Mouse (Mus musculus): Measurements from ENCODE around the gene Gas6. TPM values are rescaled to one million over a fixed set of nuclear protein-coding genes. Genes with fewer than 3 reads are reported as not detected.
A peak's percentile ranks its signal among the peaks of the same experiment; 100 is the strongest.

The Gas6 gene
- polyA plus RNA-seq, 1 experiment: 106 TPM

DNA sequence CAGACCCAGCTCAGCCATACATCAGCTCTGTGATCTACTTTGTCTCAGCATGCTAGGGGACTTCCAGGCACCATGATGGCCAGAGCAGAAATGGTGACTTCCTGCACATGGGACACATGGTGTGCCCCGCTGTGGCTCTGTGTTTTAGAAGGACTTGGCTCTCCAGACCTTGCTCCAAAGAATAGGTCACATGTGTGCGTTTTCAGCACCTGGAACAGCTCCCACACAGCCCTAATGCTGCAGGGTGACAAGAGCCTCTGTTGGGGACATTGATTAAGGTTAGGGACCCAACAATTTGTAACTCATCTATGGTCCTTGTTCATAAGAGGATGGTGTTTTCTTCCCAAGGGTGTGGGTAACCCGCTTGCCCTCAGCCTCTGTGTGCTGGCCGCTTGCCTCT is 46.1 kb downstream of the Gas6 start:
- no peak overlapping the region for H3K4me3 ChIP-seq (ENCODE audit: insufficient read depth, low read length)
- no peaks in the 10 kb centered on the region for H3K4me1 ChIP-seq (ENCODE audit: control insufficient read depth, insufficient read depth, low read length)
- H3K27ac ChIP-seq (ENCODE audit: insufficient read depth, low read length): no peak overlapping the region
- TF ChIP-seq POLR2A (IDR thresholded peaks at IDR 0.05; ENCODE audit: extremely low read depth, insufficient read depth, low read length) (no peak), CTCF (IDR thresholded peaks at IDR 0.05; ENCODE audit: extremely low read depth, insufficient read depth, low read length) (no peak)

DNA sequence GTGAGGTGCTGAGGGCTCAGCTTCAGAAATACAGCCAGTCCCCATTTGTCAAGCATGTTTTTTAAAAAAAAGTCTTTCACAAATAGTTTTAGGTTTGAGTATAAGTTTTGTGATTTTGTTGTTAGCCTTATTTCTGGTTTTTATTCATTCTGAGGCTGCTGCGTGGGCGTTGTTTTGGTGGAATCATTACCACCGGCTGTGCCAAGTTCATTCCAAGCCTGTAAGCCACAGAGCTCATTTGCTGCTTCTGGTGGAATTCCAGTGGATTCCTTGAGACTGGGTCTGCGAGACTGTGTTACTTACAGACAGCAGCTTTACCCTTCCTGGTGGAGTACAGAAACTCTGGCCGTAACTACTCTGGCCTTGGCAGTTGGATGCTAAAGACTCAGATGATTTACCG is 47.8 kb downstream of the Gas6 start:
- TF ChIP-seq POLR2A (IDR thresholded peaks at IDR 0.05; ENCODE audit: extremely low read depth, insufficient read depth, low read length): no peak
- Histone ChIP-seq H3K4me3 (ENCODE audit: insufficient read depth, low read length) (no peak overlapping the region), H3K4me1 (ENCODE audit: control insufficient read depth, insufficient read depth, low read length) (no peaks in the 10 kb centered on the region), H3K27ac (ENCODE audit: insufficient read depth, low read length) (no peak overlapping the region)

DNA sequence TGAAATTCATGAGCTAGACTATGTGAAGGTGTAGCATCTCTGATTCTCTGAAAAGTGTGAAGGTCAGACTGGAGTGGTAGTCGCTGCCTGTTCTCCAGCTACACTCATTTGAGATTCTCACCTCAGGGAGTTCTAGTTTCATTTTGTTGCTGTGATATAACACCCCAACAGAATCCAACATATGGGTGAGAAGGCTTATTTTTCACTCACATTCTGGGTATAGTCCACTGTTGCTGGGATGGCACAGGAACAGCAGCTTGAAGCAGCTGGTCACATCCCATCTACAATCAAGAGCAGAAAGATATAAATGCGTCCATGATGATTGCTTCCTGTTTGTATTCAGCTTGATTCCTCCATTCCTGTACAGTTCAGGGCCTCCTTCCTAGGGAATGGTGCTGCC is 52.1 kb downstream of the Gas6 start:
- H3K4me1 ChIP-seq (ENCODE audit: control insufficient read depth, insufficient read depth, low read length): no peaks in the 10 kb centered on the region
- TF ChIP-seq CTCF (IDR thresholded peaks at IDR 0.05; ENCODE audit: extremely low read depth, insufficient read depth, low read length) (no peak), POLR2A (IDR thresholded peaks at IDR 0.05; ENCODE audit: extremely low read depth, insufficient read depth, low read length) (no peak)
- H3K27ac ChIP-seq (ENCODE audit: insufficient read depth, low read length): no peak overlapping the region
- no peak overlapping the region for H3K4me3 ChIP-seq (ENCODE audit: insufficient read depth, low read length)

DNA sequence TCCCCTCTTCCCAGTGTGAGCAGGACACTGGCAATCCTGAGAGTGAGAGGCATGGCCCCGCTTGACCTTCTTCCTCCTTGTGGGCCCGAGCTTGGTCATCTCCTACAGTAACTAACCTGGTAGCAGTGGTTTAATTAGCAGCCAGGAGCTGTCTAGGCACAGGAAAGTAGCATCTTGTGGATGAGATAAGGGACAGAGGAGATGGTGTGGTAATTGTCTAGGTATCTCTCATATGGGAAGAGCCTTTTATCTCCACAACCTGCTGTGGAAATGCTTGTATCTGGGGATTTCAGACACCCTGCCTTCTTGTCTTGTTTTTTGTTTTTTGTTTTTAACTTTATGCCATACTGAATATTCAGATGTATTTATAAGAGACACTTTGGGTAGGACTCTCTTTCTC is 56.8 kb downstream of the Gas6 start:
- H3K27ac ChIP-seq (ENCODE audit: insufficient read depth, low read length): no peak overlapping the region
- no peaks in the 10 kb centered on the region for H3K4me1 ChIP-seq (ENCODE audit: control insufficient read depth, insufficient read depth, low read length)
- no peak for TF ChIP-seq CTCF (IDR thresholded peaks at IDR 0.05; ENCODE audit: extremely low read depth, insufficient read depth, low read length)
- TF ChIP-seq POLR2A (IDR thresholded peaks at IDR 0.05; ENCODE audit: extremely low read depth, insufficient read depth, low read length): no peak
- H3K4me3 ChIP-seq (ENCODE audit: insufficient read depth, low read length): no peak overlapping the region

- no peaks in the 10 kb centered on the region for H3K4me1 ChIP-seq (ENCODE audit: control insufficient read depth, insufficient read depth, low read length)
Measured at GRCm38 (mm10) chr8:13436052-13436451, 58.2 kb downstream of the Gas6 start.

DNA sequence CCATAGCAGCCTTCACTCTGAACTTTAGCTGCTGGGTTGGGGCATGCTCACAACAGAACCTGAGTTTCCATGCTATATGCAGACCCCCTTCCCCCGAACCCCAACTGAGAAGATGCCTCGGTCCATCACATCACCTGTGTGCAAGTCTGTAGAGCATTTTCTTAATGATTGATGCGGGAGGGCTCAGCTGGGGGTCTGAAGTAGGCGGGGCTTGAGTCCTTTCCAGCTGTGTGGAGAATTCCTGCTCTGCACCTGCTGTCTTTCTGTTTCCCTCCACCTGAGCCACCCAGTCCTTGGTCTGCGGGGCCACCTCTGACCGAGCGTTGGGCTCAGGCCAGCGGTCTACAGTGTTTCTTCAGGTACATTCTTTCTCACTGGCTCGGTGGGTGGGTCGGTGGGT is 59.4 kb downstream of the Gas6 start, which contains the start of gene Tmem255b:
Gene Tmem255b, plus strand, starts transcription at position 301 of the 400 bp plus-strand sequence.
- Histone ChIP-seq H3K4me3 (ENCODE audit: insufficient read depth, low read length) (peak within 1 kb of the TSS; percentile 12; the same call in 1 of the 2 replicates), H3K4me1 (ENCODE audit: control insufficient read depth, insufficient read depth, low read length) (peaks cover 2% of the 10 kb centered on the region; the same call in 1 of the 2 replicates)

More at GRCm38 (mm10) chr8:13436052-13436451, 58.2 kb downstream of the Gas6 start:
- Histone ChIP-seq H3K27ac (ENCODE audit: insufficient read depth, low read length) (no peak overlapping the region), H3K4me3 (ENCODE audit: insufficient read depth, low read length) (no peak overlapping the region; the same call in 1 of the 2 replicates)
- TF ChIP-seq POLR2A (IDR thresholded peaks at IDR 0.05; ENCODE audit: extremely low read depth, insufficient read depth, low read length) (no peak), CTCF (IDR thresholded peaks at IDR 0.05; ENCODE audit: extremely low read depth, insufficient read depth, low read length) (no peak)

GRCm38 (mm10) chr8:13433130-13433529 is 61.2 kb downstream of the Gas6 start:
- Histone ChIP-seq H3K27ac (ENCODE audit: insufficient read depth, low read length) (no peak overlapping the region), H3K4me1 (ENCODE audit: control insufficient read depth, insufficient read depth, low read length) (peaks cover 2% of the 10 kb centered on the region; the same call in 1 of the 2 replicates), H3K4me3 (ENCODE audit: insufficient read depth, low read length) (no peak overlapping the region)
- TF ChIP-seq CTCF (IDR thresholded peaks at IDR 0.05; ENCODE audit: extremely low read depth, insufficient read depth, low read length): no peak
- TF ChIP-seq POLR2A (IDR thresholded peaks at IDR 0.05; ENCODE audit: extremely low read depth, insufficient read depth, low read length): no peak

More for the DNA sequence above, 59.4 kb downstream of the Gas6 start, which contains the start of gene Tmem255b:
- TF ChIP-seq POLR2A (IDR thresholded peaks at IDR 0.05; ENCODE audit: extremely low read depth, insufficient read depth, low read length) (no peak), CTCF (IDR thresholded peaks at IDR 0.05; ENCODE audit: extremely low read depth, insufficient read depth, low read length) (no peak)
- H3K27ac ChIP-seq (ENCODE audit: insufficient read depth, low read length): no peak within 1 kb of the TSS

- no peak overlapping the region for H3K27ac ChIP-seq (ENCODE audit: insufficient read depth, low read length)
- TF ChIP-seq CTCF (IDR thresholded peaks at IDR 0.05; ENCODE audit: extremely low read depth, insufficient read depth, low read length) (no peak), POLR2A (IDR thresholded peaks at IDR 0.05; ENCODE audit: extremely low read depth, insufficient read depth, low read length) (no peak)
- no peak overlapping the region for H3K4me3 ChIP-seq (ENCODE audit: insufficient read depth, low read length)
- peaks cover 2% of the 10 kb centered on the region; the same call in 1 of the 2 replicates for H3K4me1 ChIP-seq (ENCODE audit: control insufficient read depth, insufficient read depth, low read length)
Measured at GRCm38 (mm10) chr8:13430866-13431265, 63.4 kb downstream of the Gas6 start.

- Histone ChIP-seq H3K4me1 (ENCODE audit: control insufficient read depth, insufficient read depth, low read length) (peaks cover 2% of the 10 kb centered on the region; the same call in 1 of the 2 replicates), H3K27ac (ENCODE audit: insufficient read depth, low read length) (no peak overlapping the region), H3K4me3 (ENCODE audit: insufficient read depth, low read length) (no peak overlapping the region)
- TF ChIP-seq POLR2A (IDR thresholded peaks at IDR 0.05; ENCODE audit: extremely low read depth, insufficient read depth, low read length): no peak
- no peak for TF ChIP-seq CTCF (IDR thresholded peaks at IDR 0.05; ENCODE audit: extremely low read depth, insufficient read depth, low read length)
Measured at GRCm38 (mm10) chr8:13430412-13430811, 63.9 kb downstream of the Gas6 start.

GRCm38 (mm10) chr8:13428156-13428555 is 66.1 kb downstream of the Gas6 start:
- H3K27ac ChIP-seq (ENCODE audit: insufficient read depth, low read length): no peak overlapping the region
- H3K4me3 ChIP-seq (ENCODE audit: insufficient read depth, low read length): no peak overlapping the region
- no peak for TF ChIP-seq POLR2A (IDR thresholded peaks at IDR 0.05; ENCODE audit: extremely low read depth, insufficient read depth, low read length)
- TF ChIP-seq CTCF (IDR thresholded peaks at IDR 0.05; ENCODE audit: extremely low read depth, insufficient read depth, low read length): no peak
- H3K4me1 ChIP-seq (ENCODE audit: control insufficient read depth, insufficient read depth, low read length): peaks cover 2% of the 10 kb centered on the region; the same call in 1 of the 2 replicates
